Mouse (Mus musculus): ENCODE measurements around the gene Atg13. TPM values are rescaled to one million over a fixed set of nuclear protein-coding genes. Genes with fewer than 3 reads are reported as not detected.

Atg13 gene
- polyA plus RNA-seq, 1 experiment from 2014 or later = 26.6 TPM

DNA sequence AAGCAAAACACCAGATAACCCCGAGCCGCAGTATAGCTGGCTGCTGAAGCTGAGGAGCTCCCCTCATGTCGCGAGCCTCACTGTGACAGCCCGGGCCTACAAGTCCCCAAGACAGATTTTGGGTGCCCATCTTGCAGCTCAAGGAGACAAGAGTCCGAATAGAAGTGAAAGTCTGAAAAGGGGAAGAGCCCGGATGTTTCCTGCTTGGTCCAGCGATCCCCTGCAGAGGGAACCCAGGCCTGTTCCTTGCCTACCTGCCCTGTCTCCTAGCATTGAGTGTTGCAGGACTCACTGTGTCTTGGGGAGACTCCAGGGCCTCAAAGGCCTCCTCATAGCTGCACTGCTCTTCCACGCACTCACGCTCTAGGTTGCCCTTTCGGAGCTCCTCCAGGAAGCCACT lies 74.9 kb downstream of the Atg13 start:
- WGBS = 88% methylated on average over 11 of the region's 11 CpGs
- Histone ChIP-seq H3K27ac (ENCODE audit: low read depth, low read length) (no peak overlapping the region), H3K4me1 (ENCODE audit: control insufficient read depth, insufficient read depth, low read length) (no peaks in the 10 kb centered on the region), H3K9me3 (ENCODE audit: control insufficient read depth, low read length) (no peaks in the 10 kb centered on the region), H3K36me3 (ENCODE audit: control insufficient read depth, insufficient read depth, low read length) (no peaks in the 10 kb centered on the region), H3K4me3 (ENCODE audit: low read length) (no peak overlapping the region), H3K9ac (ENCODE audit: low read depth, low read length) (no peak overlapping the region), H3K27me3 (ENCODE audit: control insufficient read depth, insufficient read depth, low read length) (no peaks in the 10 kb centered on the region), H3K4me2 (replicated peaks; ENCODE audit: low read depth, low read length) (no peak overlapping the region)
- no peak for ATAC-seq (ENCODE audit: low FRiP score, low TSS enrichment)

DNA sequence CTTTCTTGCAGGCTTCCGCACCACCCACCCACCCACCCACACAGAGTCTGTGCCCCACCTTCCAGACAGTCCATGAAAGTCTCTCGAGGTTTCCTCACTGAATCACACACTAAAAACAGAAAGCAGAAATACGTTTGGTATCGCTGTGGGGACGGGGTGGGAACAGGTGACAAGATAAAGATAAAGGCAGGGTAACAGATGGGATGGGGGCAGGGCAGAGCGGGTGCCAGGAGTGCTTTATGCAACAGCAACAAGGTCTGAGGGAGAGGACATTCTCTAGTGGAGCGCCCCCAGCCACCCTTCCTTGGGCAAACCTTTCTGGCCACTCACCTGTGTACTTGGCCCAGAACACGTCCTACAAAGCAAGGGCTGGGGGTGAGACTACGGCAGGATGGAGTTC lies 75.5 kb downstream of the Atg13 start:
- H3K4me3 ChIP-seq (ENCODE audit: low read length) = no peak overlapping the region
- ATAC-seq (ENCODE audit: low FRiP score, low TSS enrichment) = no peak
- no peaks in the 10 kb centered on the region for H3K36me3 ChIP-seq (ENCODE audit: control insufficient read depth, insufficient read depth, low read length)
- H3K27me3 ChIP-seq (ENCODE audit: control insufficient read depth, insufficient read depth, low read length) = no peaks in the 10 kb centered on the region
- H3K27ac ChIP-seq (ENCODE audit: low read depth, low read length) = no peak overlapping the region
- no peak overlapping the region for H3K9ac ChIP-seq (ENCODE audit: low read depth, low read length)
- no peaks in the 10 kb centered on the region for H3K9me3 ChIP-seq (ENCODE audit: control insufficient read depth, low read length)
- H3K4me2 ChIP-seq (replicated peaks; ENCODE audit: low read depth, low read length) = no peak overlapping the region
- 88% methylated on average over 9 of the region's 9 CpGs for WGBS
- H3K4me1 ChIP-seq (ENCODE audit: control insufficient read depth, insufficient read depth, low read length) = no peaks in the 10 kb centered on the region

DNA sequence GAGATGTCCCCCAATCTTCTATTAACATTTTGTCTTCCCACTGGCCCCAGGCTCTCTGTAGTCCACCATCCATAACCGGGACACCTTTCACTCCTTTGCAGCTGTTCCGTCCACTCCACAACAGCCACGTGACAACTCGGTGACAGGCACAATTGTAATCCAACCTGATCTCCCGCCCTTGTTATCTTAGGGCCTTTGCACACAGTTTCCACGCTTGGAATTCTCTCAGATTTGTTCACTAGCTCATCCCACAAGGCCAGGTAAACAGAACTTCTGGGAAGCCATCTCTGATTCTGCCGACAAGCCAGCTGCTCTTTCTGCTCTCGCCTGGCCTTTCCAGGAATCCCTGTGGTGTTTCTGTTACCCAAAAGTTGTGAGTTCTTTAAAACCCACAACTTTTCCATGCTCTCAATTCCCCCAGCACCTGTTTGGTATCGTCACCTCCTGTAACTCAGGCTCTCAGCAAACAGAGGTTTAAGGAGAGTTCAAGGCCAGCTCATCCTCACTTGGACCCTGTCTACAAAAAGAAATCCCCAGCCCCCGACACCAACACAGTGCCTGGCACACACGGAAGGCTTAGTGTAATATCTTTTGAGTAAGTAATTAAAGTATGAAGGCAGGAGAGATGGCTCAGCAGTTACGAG lies 76.9 kb downstream of the Atg13 start:
- H3K27ac ChIP-seq (ENCODE audit: low read depth, low read length) = no peak overlapping the region
- H3K4me3 ChIP-seq (ENCODE audit: low read length) = no peak overlapping the region
- H3K9ac ChIP-seq (ENCODE audit: low read depth, low read length) = no peak overlapping the region
- 79% methylated on average over 12 of the region's 12 CpGs for WGBS
- H3K4me1 ChIP-seq (ENCODE audit: control insufficient read depth, insufficient read depth, low read length) = no peaks in the 10 kb centered on the region
- no peak overlapping the region for H3K4me2 ChIP-seq (replicated peaks; ENCODE audit: low read depth, low read length)
- no peaks in the 10 kb centered on the region for H3K27me3 ChIP-seq (ENCODE audit: control insufficient read depth, insufficient read depth, low read length)
- H3K9me3 ChIP-seq (ENCODE audit: control insufficient read depth, low read length) = no peaks in the 10 kb centered on the region
- no peaks in the 10 kb centered on the region for H3K36me3 ChIP-seq (ENCODE audit: control insufficient read depth, insufficient read depth, low read length)
- ATAC-seq (ENCODE audit: low FRiP score, low TSS enrichment) = no peak

DNA sequence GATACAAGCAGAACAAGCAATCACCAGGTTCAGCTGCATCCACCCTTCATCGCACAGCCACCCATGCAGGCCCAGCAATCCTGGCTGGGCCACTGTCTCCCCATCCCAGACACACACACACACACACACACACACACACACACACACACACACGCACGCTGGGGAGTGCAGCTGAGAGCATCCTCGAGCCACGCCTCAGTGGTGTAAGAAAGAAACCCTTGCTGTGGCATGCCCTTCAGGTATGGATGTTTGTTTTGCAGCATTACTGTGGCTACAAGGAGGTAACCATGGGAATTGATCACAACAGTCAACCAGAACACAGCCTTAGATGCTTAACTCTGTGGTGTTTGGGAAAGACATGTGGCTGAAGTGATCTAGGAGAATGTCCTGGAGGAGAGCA lies 78.1 kb downstream of the Atg13 start:
- H3K4me3 ChIP-seq (ENCODE audit: low read length) = no peak overlapping the region

DNA sequence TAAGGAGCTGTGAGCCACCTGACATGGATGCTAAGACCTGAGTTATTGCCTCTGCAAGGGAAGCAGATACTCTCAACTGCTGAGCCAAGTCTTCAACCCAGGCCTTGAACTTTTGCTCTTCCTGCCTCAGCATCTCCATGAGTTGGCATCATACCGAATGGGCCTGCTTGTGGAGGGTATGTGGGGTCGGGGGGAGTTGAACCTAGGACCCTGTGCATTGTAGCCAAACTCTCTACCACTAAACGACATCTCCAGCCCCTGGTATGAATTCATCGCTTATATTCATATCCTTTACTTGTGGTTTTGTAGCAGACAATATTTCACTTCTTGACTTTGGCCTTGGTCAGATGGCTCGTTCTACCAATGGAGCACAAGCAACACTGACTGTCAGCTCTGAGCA lies 78.5 kb downstream of the Atg13 start:
- Histone ChIP-seq H3K4me2 (replicated peaks; ENCODE audit: low read depth, low read length) (no peak overlapping the region), H3K4me1 (ENCODE audit: control insufficient read depth, insufficient read depth, low read length) (no peaks in the 10 kb centered on the region), H3K36me3 (ENCODE audit: control insufficient read depth, insufficient read depth, low read length) (no peaks in the 10 kb centered on the region), H3K4me3 (ENCODE audit: low read length) (no peak overlapping the region), H3K27me3 (ENCODE audit: control insufficient read depth, insufficient read depth, low read length) (no peaks in the 10 kb centered on the region), H3K9ac (ENCODE audit: low read depth, low read length) (no peak overlapping the region), H3K9me3 (ENCODE audit: control insufficient read depth, low read length) (no peaks in the 10 kb centered on the region), H3K27ac (ENCODE audit: low read depth, low read length) (no peak overlapping the region)
- 89% methylated on average over 5 of the region's 5 CpGs for WGBS
- ATAC-seq (ENCODE audit: low FRiP score, low TSS enrichment) = no peak

More for the DNA sequence above, 78.1 kb downstream of the Atg13 start:
- Histone ChIP-seq H3K9me3 (ENCODE audit: control insufficient read depth, low read length) (no peaks in the 10 kb centered on the region), H3K4me2 (replicated peaks; ENCODE audit: low read depth, low read length) (no peak overlapping the region), H3K27me3 (ENCODE audit: control insufficient read depth, insufficient read depth, low read length) (no peaks in the 10 kb centered on the region), H3K36me3 (ENCODE audit: control insufficient read depth, insufficient read depth, low read length) (no peaks in the 10 kb centered on the region), H3K4me1 (ENCODE audit: control insufficient read depth, insufficient read depth, low read length) (no peaks in the 10 kb centered on the region), H3K9ac (ENCODE audit: low read depth, low read length) (no peak overlapping the region), H3K27ac (ENCODE audit: low read depth, low read length) (no peak overlapping the region)
- ATAC-seq (ENCODE audit: low FRiP score, low TSS enrichment) = no peak
- WGBS = 68% methylated on average over 5 of the region's 5 CpGs

DNA sequence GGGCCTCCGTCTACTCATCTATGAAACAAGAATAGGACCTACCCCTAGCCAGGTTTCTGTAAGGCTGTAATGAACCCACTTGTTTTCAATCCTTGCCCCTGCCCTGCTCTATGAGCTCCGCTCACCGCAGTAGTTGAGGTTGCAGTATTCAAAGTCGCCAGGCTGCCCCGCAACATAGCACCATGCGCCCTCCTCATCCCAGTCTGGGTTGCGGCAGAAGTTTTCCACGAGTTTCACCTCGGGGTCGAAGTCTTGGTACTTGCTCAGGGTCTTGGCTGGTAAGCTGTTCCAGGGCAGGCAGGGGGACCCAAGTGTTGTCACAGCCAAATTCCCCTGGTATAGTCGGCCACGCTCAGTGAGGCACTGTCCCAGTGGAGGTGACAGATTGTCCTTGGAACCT lies 80.0 kb downstream of the Atg13 start:
- no peaks in the 10 kb centered on the region for H3K9me3 ChIP-seq (ENCODE audit: control insufficient read depth, low read length)
- no peaks in the 10 kb centered on the region for H3K36me3 ChIP-seq (ENCODE audit: control insufficient read depth, insufficient read depth, low read length)
- H3K27me3 ChIP-seq (ENCODE audit: control insufficient read depth, insufficient read depth, low read length) = no peaks in the 10 kb centered on the region
- H3K4me2 ChIP-seq (replicated peaks; ENCODE audit: low read depth, low read length) = no peak overlapping the region
- no peak overlapping the region for H3K27ac ChIP-seq (ENCODE audit: low read depth, low read length)
- H3K4me3 ChIP-seq (ENCODE audit: low read length) = no peak overlapping the region
- WGBS = 91% methylated on average over 12 of the region's 12 CpGs
- H3K4me1 ChIP-seq (ENCODE audit: control insufficient read depth, insufficient read depth, low read length) = no peaks in the 10 kb centered on the region
- H3K9ac ChIP-seq (ENCODE audit: low read depth, low read length) = no peak overlapping the region
- no peak for ATAC-seq (ENCODE audit: low FRiP score, low TSS enrichment)

DNA sequence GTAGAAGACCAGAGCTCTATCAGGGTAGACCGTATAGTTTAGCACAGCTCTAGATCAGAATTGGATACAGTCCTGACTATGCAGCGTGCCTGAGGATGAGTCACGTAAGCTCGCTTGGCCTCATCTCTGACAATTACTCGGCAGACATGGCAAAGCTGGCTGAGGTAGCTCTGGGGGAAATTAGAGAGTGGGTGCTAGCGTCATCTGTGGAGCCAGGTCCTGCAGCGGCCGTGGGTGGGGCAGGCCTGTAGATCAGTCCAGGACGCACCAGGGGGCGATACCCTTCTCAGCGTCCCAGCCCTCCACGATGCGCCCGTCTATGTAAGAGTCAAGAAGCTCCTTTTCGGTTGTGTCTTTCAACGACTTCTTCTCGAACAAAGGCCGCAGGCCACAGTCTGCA lies 80.7 kb downstream of the Atg13 start:
- H3K36me3 ChIP-seq (ENCODE audit: control insufficient read depth, insufficient read depth, low read length) = no peaks in the 10 kb centered on the region
- WGBS = 86% methylated on average over 18 of the region's 18 CpGs
- H3K4me1 ChIP-seq (ENCODE audit: control insufficient read depth, insufficient read depth, low read length) = no peaks in the 10 kb centered on the region
- H3K9ac ChIP-seq (ENCODE audit: low read depth, low read length) = no peak overlapping the region
- H3K4me3 ChIP-seq (ENCODE audit: low read length) = no peak overlapping the region
- no peaks in the 10 kb centered on the region for H3K9me3 ChIP-seq (ENCODE audit: control insufficient read depth, low read length)
- H3K4me2 ChIP-seq (replicated peaks; ENCODE audit: low read depth, low read length) = no peak overlapping the region
- ATAC-seq (ENCODE audit: low FRiP score, low TSS enrichment) = no peak
- H3K27ac ChIP-seq (ENCODE audit: low read depth, low read length) = no peak overlapping the region
- H3K27me3 ChIP-seq (ENCODE audit: control insufficient read depth, insufficient read depth, low read length) = no peaks in the 10 kb centered on the region

DNA sequence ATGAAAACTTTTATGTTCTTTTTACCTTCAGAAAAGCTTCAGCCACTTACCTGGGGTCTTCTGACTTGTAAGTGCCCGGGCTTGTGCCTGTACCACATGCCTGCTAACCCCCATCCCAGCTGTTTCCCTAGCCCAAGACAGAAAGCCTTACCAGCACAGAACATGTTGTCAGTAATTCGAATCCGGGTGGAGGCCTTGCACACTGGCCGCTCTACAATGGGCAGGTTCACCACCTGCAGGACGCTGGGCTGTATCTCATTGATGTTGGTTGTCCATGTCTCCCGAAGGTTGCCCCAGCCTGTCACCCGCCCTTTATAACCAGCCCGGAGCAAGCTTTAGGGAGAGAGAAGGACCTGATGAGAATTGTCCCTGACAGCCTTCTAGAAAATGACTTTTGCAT lies 82.2 kb downstream of the Atg13 start:
- Histone ChIP-seq H3K4me2 (replicated peaks; ENCODE audit: low read depth, low read length) (no peak overlapping the region), H3K27ac (ENCODE audit: low read depth, low read length) (no peak overlapping the region), H3K4me3 (ENCODE audit: low read length) (no peak overlapping the region), H3K4me1 (ENCODE audit: control insufficient read depth, insufficient read depth, low read length) (no peaks in the 10 kb centered on the region), H3K9ac (ENCODE audit: low read depth, low read length) (no peak overlapping the region), H3K27me3 (ENCODE audit: control insufficient read depth, insufficient read depth, low read length) (no peaks in the 10 kb centered on the region), H3K36me3 (ENCODE audit: control insufficient read depth, insufficient read depth, low read length) (no peaks in the 10 kb centered on the region), H3K9me3 (ENCODE audit: control insufficient read depth, low read length) (no peaks in the 10 kb centered on the region)
- 90% methylated on average over 8 of the region's 8 CpGs for WGBS
- no peak for ATAC-seq (ENCODE audit: low FRiP score, low TSS enrichment)

DNA sequence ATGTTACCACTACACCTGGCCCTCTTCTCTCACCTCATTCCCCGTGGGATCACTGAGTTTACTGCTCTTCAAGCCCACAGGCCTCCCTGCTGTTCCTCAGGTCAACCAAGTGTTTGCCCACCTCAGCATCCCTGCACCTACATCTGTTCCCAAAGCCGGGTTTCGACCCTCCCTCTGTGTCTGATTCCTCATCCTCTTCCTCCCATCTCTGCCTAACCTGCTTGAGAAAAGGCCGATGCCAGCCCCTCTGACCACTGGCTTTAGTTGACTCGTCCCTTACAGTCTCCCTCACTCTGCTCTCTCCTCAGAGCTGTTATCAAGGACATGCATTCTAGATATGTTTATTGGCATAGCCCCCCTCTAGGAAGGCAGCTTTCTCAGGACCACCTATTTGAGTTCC lies 82.9 kb downstream of the Atg13 start:
- WGBS = 81% methylated on average over 5 of the region's 5 CpGs
- H3K27me3 ChIP-seq (ENCODE audit: control insufficient read depth, insufficient read depth, low read length) = no peaks in the 10 kb centered on the region
- H3K9ac ChIP-seq (ENCODE audit: low read depth, low read length) = no peak overlapping the region
- no peak overlapping the region for H3K4me2 ChIP-seq (replicated peaks; ENCODE audit: low read depth, low read length)
- H3K9me3 ChIP-seq (ENCODE audit: control insufficient read depth, low read length) = no peaks in the 10 kb centered on the region
- peaks cover 2% of the 10 kb centered on the region; the same call in 1 of the 2 replicates for H3K36me3 ChIP-seq (ENCODE audit: control insufficient read depth, insufficient read depth, low read length)
- no peaks in the 10 kb centered on the region for H3K4me1 ChIP-seq (ENCODE audit: control insufficient read depth, insufficient read depth, low read length)
- H3K27ac ChIP-seq (ENCODE audit: low read depth, low read length) = no peak overlapping the region
- H3K4me3 ChIP-seq (ENCODE audit: low read length) = no peak overlapping the region
- ATAC-seq (ENCODE audit: low FRiP score, low TSS enrichment) = no peak

All from kidney, embryonic 14.5 days (tissue).